Mouse (Mus musculus): ENCODE data around the gene Asrgl1. TPM values are rescaled to one million over a fixed set of nuclear protein-coding genes. Genes with fewer than 3 reads are reported as not detected.

Gene Asrgl1
- polyA plus RNA-seq, 1 experiment, result 5.0 TPM

GRCm38 (mm10) chr19:9061221-9061893 is 74.1 kb downstream of the Asrgl1 start:
- Histone ChIP-seq H3K27me3 (ENCODE audit: control insufficient read depth, insufficient read depth, insufficient read length) (no peaks in the 10 kb centered on the region), H3K36me3 (ENCODE audit: control insufficient read depth, insufficient read depth) (no peaks in the 10 kb centered on the region), H3K4me2 (ENCODE audit: low read depth) (peak overlapping the region; percentile 77), H3K4me3 (no peak overlapping the region), H3K79me2 (ENCODE audit: control insufficient read depth, insufficient read depth) (no peaks in the 10 kb centered on the region), H3ac (ENCODE audit: control insufficient read depth, insufficient read length) (no peak overlapping the region)
- no peak for TF ChIP-seq MAX (IDR thresholded peaks at IDR 0.05; ENCODE audit: low read depth)
- peak in 2 of 3 experiments; percentile 32 to 73 for TF ChIP-seq MYOG (IDR thresholded peaks at IDR 0.05; ENCODE audit: control insufficient read depth in 1 of 3, insufficient read depth in 1 of 3, insufficient read length in 2 of 3, low read depth in 2 of 3)
- TF ChIP-seq CEBPB (IDR thresholded peaks at IDR 0.05; ENCODE audit: insufficient read depth, poor library complexity, severe bottlenecking), result peak; percentile 59; the same call in 1 of the 2 replicates
- peak in 2 of 3 experiments; percentile 23 to 55 for TF ChIP-seq MYOD1 (IDR thresholded peaks at IDR 0.05; ENCODE audit: control insufficient read depth in 1 of 3, insufficient read length in 2 of 3, low read depth in 2 of 3)

GRCm38 (mm10) chr19:9060103-9060502 is 75.3 kb downstream of the Asrgl1 start:
- no peaks in the 10 kb centered on the region for H3K27me3 ChIP-seq (ENCODE audit: control insufficient read depth, insufficient read depth, insufficient read length)
- H3ac ChIP-seq (ENCODE audit: control insufficient read depth, insufficient read length), result no peak overlapping the region
- H3K79me2 ChIP-seq (ENCODE audit: control insufficient read depth, insufficient read depth), result no peaks in the 10 kb centered on the region
- peak overlapping the region; percentile 77 for H3K4me2 ChIP-seq (ENCODE audit: low read depth)
- H3K36me3 ChIP-seq (ENCODE audit: control insufficient read depth, insufficient read depth), result no peaks in the 10 kb centered on the region
- no peak for TF ChIP-seq TCF12 (IDR thresholded peaks at IDR 0.05; ENCODE audit: insufficient read depth, poor library complexity, severe bottlenecking)
- TF ChIP-seq E2F4 (IDR thresholded peaks at IDR 0.05; ENCODE audit: insufficient read depth), result no peak
- TF ChIP-seq POLR2A (IDR thresholded peaks at IDR 0.05; ENCODE audit: insufficient read length, low read depth), result no peak
- TF ChIP-seq USF1 (IDR thresholded peaks at IDR 0.05; ENCODE audit: low read depth), result no peak
- peak; percentile 99 for TF ChIP-seq CEBPB (IDR thresholded peaks at IDR 0.05; ENCODE audit: insufficient read depth, poor library complexity, severe bottlenecking)
- no peak for TF ChIP-seq REST (IDR thresholded peaks at IDR 0.05; ENCODE audit: insufficient read depth, insufficient read length)
- peak; percentile 74 for TF ChIP-seq SRF (IDR thresholded peaks at IDR 0.05; ENCODE audit: control insufficient read depth, insufficient read length, low read depth)
- TF ChIP-seq MYOD1 (IDR thresholded peaks at IDR 0.05; ENCODE audit: control insufficient read depth in 1 of 3, insufficient read length in 2 of 3, low read depth in 2 of 3), result peak in 2 of 3 experiments; percentile 29 to 56
- no peak for TF ChIP-seq MAX (IDR thresholded peaks at IDR 0.05; ENCODE audit: low read depth)
- TF ChIP-seq TCF3 (IDR thresholded peaks at IDR 0.05; ENCODE audit: insufficient read length, low read depth), result no peak
- TF ChIP-seq MYOG (IDR thresholded peaks at IDR 0.05; ENCODE audit: control insufficient read depth in 1 of 3, insufficient read depth in 1 of 3, insufficient read length in 2 of 3, low read depth in 2 of 3), result no peak
- no peak for TF ChIP-seq POLR2AphosphoS2 (IDR thresholded peaks at IDR 0.05; ENCODE audit: insufficient read length, low read depth)
- no peak overlapping the region for H3K4me3 ChIP-seq

Other genes starting within 250 kb of the Asrgl1 start
- 73.1 TPM for gene 1810009A15Rik, start 246.8 kb downstream of the Asrgl1 start, polyA plus RNA-seq (2012; fragmentation: generic; extraction: Trizol)
- gene Gm49416, start 246.7 kb downstream of the Asrgl1 start, polyA plus RNA-seq (2012; fragmentation: generic; extraction: Trizol), result 0.44 TPM
- 23.2 TPM for gene Ints5, start 242.6 kb downstream of the Asrgl1 start, polyA plus RNA-seq (2012; fragmentation: generic; extraction: Trizol)
- gene Ganab, start 237.6 kb downstream of the Asrgl1 start, polyA plus RNA-seq (2012; fragmentation: generic; extraction: Trizol), result 109 TPM
- gene B3gat3, start 215.3 kb downstream of the Asrgl1 start, polyA plus RNA-seq (2012; fragmentation: generic; extraction: Trizol), result 66.3 TPM
- 6.0 TPM for gene Rom1, start 206.3 kb downstream of the Asrgl1 start, polyA plus RNA-seq (2012; fragmentation: generic; extraction: Trizol)
- gene Eml3, start 206.1 kb downstream of the Asrgl1 start, polyA plus RNA-seq (2012; fragmentation: generic; extraction: Trizol), result 14.7 TPM
- 81.5 TPM for gene Mta2, start 193.8 kb downstream of the Asrgl1 start, polyA plus RNA-seq (2012; fragmentation: generic; extraction: Trizol)
- 24.9 TPM for gene Tut1, start 181.8 kb downstream of the Asrgl1 start, polyA plus RNA-seq (2012; fragmentation: generic; extraction: Trizol)
- 896 TPM for gene Eef1g, start 168.6 kb downstream of the Asrgl1 start, polyA plus RNA-seq (2012; fragmentation: generic; extraction: Trizol)
- 93.3 TPM for gene Ahnak, start 146.4 kb downstream of the Asrgl1 start, polyA plus RNA-seq (2012; fragmentation: generic; extraction: Trizol)
- gene Scgb1a1, start 47.7 kb downstream of the Asrgl1 start, polyA plus RNA-seq (2012; fragmentation: generic; extraction: Trizol), result not detected